ENCODE assay signal across 8 mouse cellular contexts in the genomic region with DNA sequence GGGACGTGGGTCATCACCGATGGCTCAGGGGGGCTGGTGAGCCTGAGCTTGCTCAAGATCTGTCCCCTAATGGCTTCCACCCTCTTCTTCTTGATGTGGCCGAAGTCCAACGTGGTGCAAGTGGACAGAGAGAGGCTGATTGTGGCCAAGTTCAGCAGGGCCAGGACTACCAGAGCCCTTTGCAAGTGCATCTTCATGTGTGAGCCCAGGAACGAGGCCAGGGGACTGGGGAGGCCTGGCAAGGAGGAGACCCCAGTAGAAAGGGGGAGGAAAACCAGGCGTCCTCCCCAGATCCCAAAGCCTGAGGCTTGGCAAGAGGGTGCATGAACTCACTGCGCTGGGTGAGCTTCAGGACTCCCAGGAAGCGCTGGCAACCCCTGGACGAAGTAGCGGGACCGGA. TPM values are rescaled to one million over a fixed set of nuclear protein-coding genes. Genes with fewer than 3 reads are reported as not detected.
DNase-seq lines count a peak whose midpoint lies in the region; ATAC-seq and TF ChIP-seq lines count a peak whose summit lies in the region.

No protein-coding gene starts in this region.

- H3ac ChIP-seq in C2C12 (ENCODE audit: control insufficient read depth, insufficient read length, low read depth): peak overlapping the region; percentile 66

- H3K27ac ChIP-seq in forebrain, embryonic 10.5 days: peak overlapping the region; percentile 91
- H3K27ac ChIP-seq in limb, embryonic 12.5 days: peak overlapping the region; percentile 99
- H3K27ac ChIP-seq in small intestine, adult 2 months (ENCODE audit: insufficient read depth, low read depth, low read length): peak overlapping the region; percentile 35

- peak; percentile 37 for DNase-seq in gastrocnemius, postnatal 10 days
- DNase-seq in gastrocnemius, adult 18-20 months (ENCODE audit: low spot score): no peak
- DNase-seq in forebrain, embryonic 10.5 days (ENCODE audit: extremely low spot score, low spot score): peak; percentile 34
- DNase-seq in layer of hippocampus, adult 8-10 months (ENCODE audit: low spot score in 2 of 2): no peak

- ATAC-seq in limb, embryonic 12.5 days (ENCODE audit: insufficient number of reproducible peaks, insufficient read depth, low FRiP score, low TSS enrichment, low read depth): no peak
- no peak for ATAC-seq in frontal cortex, adult (ENCODE audit: low TSS enrichment)

- 17% methylated on average over 11 of the region's 11 CpGs for WGBS in forebrain, embryonic 10.5 days
- WGBS in limb, embryonic 12.5 days: 17% methylated on average over 11 of the region's 11 CpGs
- 48% methylated on average over 11 of the region's 11 CpGs for WGBS in small intestine, adult 2 months

- H3K4me3 ChIP-seq in C2C12 (ENCODE audit: insufficient read depth, poor library complexity, severe bottlenecking): peak overlapping the region; percentile 42
- peak overlapping the region; percentile 65 for H3K4me3 ChIP-seq in forebrain, embryonic 10.5 days
- peak overlapping the region; percentile 55 for H3K4me3 ChIP-seq in limb, embryonic 12.5 days (replicated peaks)
- H3K4me3 ChIP-seq in small intestine, adult 2 months (ENCODE audit: low read depth, low read length): peak overlapping the region; percentile 47

- H3K36me3 ChIP-seq in C2C12 (ENCODE audit: control insufficient read depth, insufficient read depth): no peaks in the 10 kb centered on the region
- no peaks in the 10 kb centered on the region for H3K36me3 ChIP-seq in forebrain, embryonic 10.5 days (replicated peaks)
- peaks cover 9% of the 10 kb centered on the region; the same call in 1 of the 2 replicates for H3K36me3 ChIP-seq in limb, embryonic 12.5 days
- no peaks in the 10 kb centered on the region for H3K36me3 ChIP-seq in small intestine, adult 2 months (ENCODE audit: control insufficient read depth, insufficient read depth, low read length)

- no peak for TF ChIP-seq CTCF in C2C12 (IDR thresholded peaks at IDR 0.05; ENCODE audit: control insufficient read depth, insufficient read depth, insufficient read length)
- TF ChIP-seq CTCF in small intestine, adult 2 months (IDR thresholded peaks at IDR 0.05; ENCODE audit: extremely low read depth, insufficient read length, insufficient replicate concordance, low read depth, low read length): no peak

- H3K9me3 ChIP-seq in forebrain, embryonic 10.5 days: no peaks in the 10 kb centered on the region
- no peaks in the 10 kb centered on the region for H3K9me3 ChIP-seq in limb, embryonic 12.5 days

- peak overlapping the region; percentile 90 for H3K4me2 ChIP-seq in limb, embryonic 12.5 days

- peaks cover 4% of the 10 kb centered on the region for H3K79me3 ChIP-seq in C2C12 (ENCODE audit: low read depth)

- peak overlapping the region; percentile 72 for H3K9ac ChIP-seq in limb, embryonic 12.5 days (replicated peaks)

- no peaks in the 10 kb centered on the region for H3K27me3 ChIP-seq in C2C12 (ENCODE audit: control insufficient read depth, insufficient read depth, insufficient read length)
- H3K27me3 ChIP-seq in forebrain, embryonic 10.5 days (ENCODE audit: poor library complexity, severe bottlenecking): peaks cover 59% of the 10 kb centered on the region
- H3K27me3 ChIP-seq in limb, embryonic 12.5 days: no peaks in the 10 kb centered on the region
- H3K27me3 ChIP-seq in small intestine, adult 2 months (ENCODE audit: control insufficient read depth, insufficient read depth, low read length): peaks cover 9% of the 10 kb centered on the region; the same call in 1 of the 2 replicates

- peaks cover 40% of the 10 kb centered on the region for H3K4me1 ChIP-seq in forebrain, embryonic 10.5 days
- H3K4me1 ChIP-seq in limb, embryonic 12.5 days (replicated peaks): peaks cover 44% of the 10 kb centered on the region
- 0 out of 2 replicates have a peak, but pooled peaks cover 2% of the 10 kb centered on the region for H3K4me1 ChIP-seq in small intestine, adult 2 months (ENCODE audit: control insufficient read depth, insufficient read depth, insufficient read length, low read length)

- H3K79me2 ChIP-seq in C2C12 (ENCODE audit: control insufficient read depth, insufficient read depth): peaks cover 36% of the 10 kb centered on the region

- TF ChIP-seq POLR2A in small intestine, adult 2 months (IDR thresholded peaks at IDR 0.05; ENCODE audit: low read depth, low read length): no peak

TF ChIP-seq in C2C12, 6 proteins besides CTCF, POLR2A, EP300 and RAD21:
- no peak for TF ChIP-seq USF1 (IDR thresholded peaks at IDR 0.05; ENCODE audit: low read depth)
- no peak for TF ChIP-seq FOSL1 (IDR thresholded peaks at IDR 0.05; ENCODE audit: insufficient read depth, low read length, poor library complexity, severe bottlenecking)
- TF ChIP-seq MAX (IDR thresholded peaks at IDR 0.05): no peak
- TF ChIP-seq CEBPB (IDR thresholded peaks at IDR 0.05; ENCODE audit: low read depth): no peak
- TF ChIP-seq MYOD1 (IDR thresholded peaks at IDR 0.05; ENCODE audit: control insufficient read depth, insufficient read length, low read depth): no peak
- no peak for TF ChIP-seq MYOG (IDR thresholded peaks at IDR 0.05; ENCODE audit: control insufficient read depth, extremely low read depth, insufficient read length)

RNA-seq across cellular contexts. Expression of a gene that starts 1.1 kb away (rescaled TPM):
- 10 to 100 TPM; 41.4 to 46.1 TPM for total RNA-seq in gastrocnemius, postnatal 10 days (2021)
- total RNA-seq in gastrocnemius, adult 18-20 months (2021): 10 to 100 TPM; 41.9 to 54.3 TPM
- 12.1 TPM for polyA plus RNA-seq in C2C12 (2012; fragmentation: generic; extraction: Trizol)
- polyA plus RNA-seq in forebrain, embryonic 10.5 days (2016; fragmentation: Nextera tagmentation; extraction: Ambion mirVana): 5.7 and 6.1 TPM in 2 replicates
- polyA plus RNA-seq in limb, embryonic 12.5 days (2016; fragmentation: Nextera tagmentation; extraction: Ambion mirVana): 33.4 and 40.0 TPM in 2 replicates
- 2.9 and 3.2 TPM in 2 replicates for polyA plus RNA-seq in small intestine, adult 2 months (2012; rRNA removed)
- 10 to 100 TPM; 13.7 to 19.9 (median 16.0) TPM for total RNA-seq in layer of hippocampus, adult 8-10 months (2022)

RNA-seq across cellular contexts. Expression of a gene that starts 4.6 kb away (rescaled TPM):
- 10 to 100 TPM; 12.2 to 19.2 TPM for total RNA-seq in gastrocnemius, postnatal 10 days (2021)
- 10 to 100 TPM; 10.5 to 12.7 TPM for total RNA-seq in gastrocnemius, adult 18-20 months (2021)
- polyA plus RNA-seq in C2C12 (2012; fragmentation: generic; extraction: Trizol): 45.1 TPM
- 73.7 and 77.5 TPM in 2 replicates for polyA plus RNA-seq in forebrain, embryonic 10.5 days (2016; fragmentation: Nextera tagmentation; extraction: Ambion mirVana)
- polyA plus RNA-seq in limb, embryonic 12.5 days (2016; fragmentation: Nextera tagmentation; extraction: Ambion mirVana): 80.5 and 84.1 TPM in 2 replicates
- polyA plus RNA-seq in small intestine, adult 2 months (2012; rRNA removed): 6.1 and 15.2 TPM in 2 replicates
- total RNA-seq in layer of hippocampus, adult 8-10 months (2022): 10 to 100 TPM; 13.0 to 18.5 (median 15.4) TPM

Comparison
In these comparisons a context has a peak if more than half of its experiments do, and no peak if none do; other contexts are left out.
1. DNase-seq: peak in gastrocnemius, postnatal 10 days (single experiment) and forebrain, embryonic 10.5 days (single experiment); none in gastrocnemius, adult 18-20 months (single experiment) and layer of hippocampus, adult 8-10 months (0 of 2).
2. H3K27ac ChIP-seq: peak in every context shown above with its lines; median percentile 99 in limb, embryonic 12.5 days; 91 in forebrain, embryonic 10.5 days; 35 in small intestine, adult 2 months.
3. Peak in every context shown above with its lines, with median percentiles within 50 percentile points of each other: H3K4me3 ChIP-seq.